Mouse (Mus musculus) bone marrow macrophage, adult 2 months (primary cell): ENCODE measurements around the gene Arhgap21.

Experiments used
- CTCF ChIP-seq: IDR thresholded peaks from 2 replicates; pipeline ENCODE4 v1.5.1; 2012; ENCODE audit warnings: low read depth, mild to moderate bottlenecking, low read length, moderate library complexity
- POLR2A ChIP-seq: IDR thresholded peaks from 2 replicates; pipeline ENCODE4 v1.6.1; 2012; ENCODE audit warnings: mild to moderate bottlenecking, low read depth, low read length, borderline replicate concordance

DNA sequence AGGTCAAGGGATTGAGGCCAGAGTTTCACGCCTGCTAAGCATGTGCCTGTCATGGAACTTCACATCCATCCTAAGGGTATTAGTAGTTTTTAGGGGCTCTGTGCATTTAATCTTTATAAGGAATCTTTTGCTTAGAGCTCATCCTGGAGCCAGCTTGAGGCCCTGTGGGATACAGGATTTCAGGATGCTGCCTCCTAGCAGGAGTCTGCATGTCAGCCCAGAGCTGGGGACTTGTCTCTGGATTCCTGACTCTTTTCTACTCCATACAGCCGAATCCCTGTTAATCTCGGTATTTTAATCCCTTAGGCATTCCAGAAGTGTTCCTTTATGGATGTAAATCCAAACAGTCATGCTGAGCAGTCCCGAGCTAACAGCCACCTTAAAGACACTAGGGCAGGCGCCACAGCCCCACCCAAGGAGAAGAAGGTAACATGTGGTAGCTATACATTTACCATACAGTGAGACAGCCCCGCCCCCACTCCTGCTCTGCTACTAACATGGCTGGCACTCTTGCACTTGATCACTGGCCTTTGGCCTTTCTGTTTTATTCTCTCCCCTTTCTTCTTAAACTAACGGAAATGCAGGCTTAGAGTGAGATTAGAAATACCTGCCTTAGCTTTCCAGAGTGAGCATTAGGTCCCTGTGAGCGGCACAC lies 167.3 kb downstream of the Arhgap21 start:
- TF ChIP-seq CTCF: no peak
- no peak for TF ChIP-seq POLR2A
